Mouse (Mus musculus) stomach, embryonic 14.5 days (tissue): ENCODE measurements at regions not wholly inside any gene's neighbourhood (a gene's known extent, or its start where the extent isn't known, plus 50 kb on each side); places are given as distances from the start of the nearest gene placed in this dataset.

ENCODE experiments used
- ATAC-seq: fragments of 200-750 bp; cut with Nextera tagmentation; 2 replicates; pipeline ENCODE4 v1.8.0; 2017; ENCODE audit warnings: low read depth, moderate TSS enrichment; ENCODE audit not compliant: insufficient number of reproducible peaks, insufficient read depth, low FRiP score
- H3K27ac ChIP-seq: fragments of 300-500 bp; sonication (generic); 2 replicates; pipeline ENCODE4 v1.5.1; 2014; ENCODE audit warnings: mild to moderate bottlenecking, low read length, moderate library complexity, mixed read lengths
- H3K27me3 ChIP-seq: fragments of 300-500 bp; sonication (generic); 2 replicates; pipeline ENCODE4 v1.6.1; 2014; ENCODE audit warnings: low read length, control low read depth, mixed read lengths; ENCODE audit not compliant: control insufficient read depth, insufficient read depth
- H3K36me3 ChIP-seq: fragments of 300-500 bp; sonication (generic); 2 replicates; pipeline ENCODE4 v1.6.1; 2014; ENCODE audit warnings: mild to moderate bottlenecking, control low read depth, low read length, moderate library complexity, mixed read lengths; ENCODE audit not compliant: control insufficient read depth, insufficient read depth
- H3K4me1 ChIP-seq: fragments of 300-500 bp; sonication (generic); 2 replicates; pipeline ENCODE4 v1.6.1; 2014; ENCODE audit warnings: low read length, control low read depth, mixed read lengths; ENCODE audit not compliant: control insufficient read depth, insufficient read depth
- H3K4me2 ChIP-seq: fragments of 300-500 bp; sonication (generic); replicated peaks from 2 replicates; pipeline ENCODE4 v1.6.1; 2014; ENCODE audit warnings: low read depth, low read length, control low read depth
- H3K4me3 ChIP-seq: fragments of 300-500 bp; sonication (generic); 2 replicates; pipeline ENCODE4 v1.5.1; 2014; ENCODE audit warnings: low read depth, low read length, control low read depth
- H3K9ac ChIP-seq: fragments of 300-500 bp; sonication (generic); replicated peaks from 2 replicates; pipeline ENCODE4 v1.6.1; 2014; ENCODE audit warnings: low read depth, mild to moderate bottlenecking, control low read depth, low read length, moderate library complexity, mixed read lengths
- H3K9me3 ChIP-seq: fragments of 300-500 bp; sonication (generic); 2 replicates; pipeline ENCODE4 v1.6.1; 2016; ENCODE audit warnings: low read depth, low read length, control low read depth; ENCODE audit not compliant: control insufficient read depth
- WGBS: fragments of 180-500 bp; shearing (Covaris S2); extraction: QIAGEN DNeasy Blood & Tissue Kit; methylation state at CpG from one replicate; pipeline ENCODE4 v1.1.7; 2014; 5-methylcytosine and 5-hydroxymethylcytosine counted together

DNA sequence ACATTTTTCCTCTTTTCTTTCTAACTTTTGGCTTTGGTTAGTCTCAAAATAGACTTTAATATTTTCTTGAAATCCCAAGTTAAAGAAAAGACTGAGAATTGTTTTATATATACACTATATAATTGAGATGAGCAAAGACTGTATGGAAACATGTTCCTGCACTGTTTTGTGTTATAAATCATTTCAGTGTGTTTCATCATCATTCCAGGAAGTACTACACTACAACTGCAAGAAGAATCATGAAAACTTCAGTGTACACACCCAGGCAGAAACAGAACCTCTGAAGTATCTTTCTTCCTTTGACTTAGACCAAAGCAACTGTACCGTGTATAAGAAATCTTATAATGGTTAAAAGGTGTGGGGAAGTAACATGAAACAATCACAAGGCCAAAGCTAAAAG, 816.2 kb downstream of the Efna5 start:
- no peaks in the 10 kb centered on the region for H3K36me3 ChIP-seq
- H3K4me2 ChIP-seq, result no peak overlapping the region
- no peak for ATAC-seq
- H3K4me1 ChIP-seq, result no peaks in the 10 kb centered on the region
- H3K27me3 ChIP-seq, result no peaks in the 10 kb centered on the region
- H3K9me3 ChIP-seq, result no peaks in the 10 kb centered on the region
- no peak overlapping the region for H3K27ac ChIP-seq
- 78% methylated on average over 1 of the region's 1 CpGs for WGBS
- H3K4me3 ChIP-seq, result no peak overlapping the region
- H3K9ac ChIP-seq, result no peak overlapping the region

DNA sequence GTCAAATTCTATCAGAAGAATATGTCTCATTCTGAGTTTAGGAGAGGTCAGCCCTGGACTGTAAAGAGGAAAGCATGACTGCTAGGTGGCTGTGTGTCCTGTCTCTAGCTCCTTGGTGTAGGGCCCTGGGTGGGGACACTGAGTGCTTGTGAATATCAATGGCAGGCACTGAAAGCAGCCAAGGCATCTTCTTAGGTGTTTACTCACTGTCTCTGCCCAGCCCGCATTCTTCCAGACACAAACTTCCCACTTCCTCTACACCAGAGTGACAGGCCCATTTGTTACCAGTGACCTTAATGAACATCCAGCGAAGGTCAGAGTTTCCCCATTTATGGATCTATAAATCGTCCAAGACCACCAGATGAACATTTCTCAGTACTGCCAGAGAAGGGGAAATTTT, 823.1 kb downstream of the Efna5 start:
- Histone ChIP-seq H3K4me1 (no peaks in the 10 kb centered on the region), H3K36me3 (no peaks in the 10 kb centered on the region), H3K9ac (no peak overlapping the region), H3K4me3 (no peak overlapping the region), H3K9me3 (no peaks in the 10 kb centered on the region), H3K27ac (no peak overlapping the region), H3K27me3 (no peaks in the 10 kb centered on the region), H3K4me2 (no peak overlapping the region)
- ATAC-seq, result no peak
- 36% methylated on average over 3 of the region's 3 CpGs for WGBS

DNA sequence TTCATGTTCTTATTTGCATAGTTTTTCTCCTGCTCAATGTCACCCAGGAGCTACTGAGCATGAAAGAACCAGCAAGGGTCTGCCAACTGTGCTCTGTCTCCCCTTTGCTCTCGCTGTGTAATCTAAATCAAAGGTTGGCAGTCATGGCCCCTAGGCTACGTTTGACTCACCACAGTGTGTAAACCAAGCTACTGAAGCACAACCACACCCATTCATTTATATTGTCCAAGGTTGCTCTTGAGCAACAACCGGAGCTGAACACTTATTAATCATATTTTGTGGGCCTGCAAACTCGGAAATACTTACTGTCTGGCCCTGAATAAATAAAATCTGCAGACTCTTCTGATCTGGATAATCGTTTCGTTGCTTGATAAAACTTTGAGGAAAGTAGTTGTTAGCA, 826.3 kb downstream of the Efna5 start:
- H3K27ac ChIP-seq, result no peak overlapping the region
- ATAC-seq, result no peak
- no peaks in the 10 kb centered on the region for H3K36me3 ChIP-seq
- WGBS, result 48% methylated on average over 6 of the region's 6 CpGs
- no peak overlapping the region for H3K9ac ChIP-seq
- no peaks in the 10 kb centered on the region for H3K4me1 ChIP-seq
- H3K4me3 ChIP-seq, result no peak overlapping the region
- no peaks in the 10 kb centered on the region for H3K9me3 ChIP-seq
- no peak overlapping the region for H3K4me2 ChIP-seq
- no peaks in the 10 kb centered on the region for H3K27me3 ChIP-seq

DNA sequence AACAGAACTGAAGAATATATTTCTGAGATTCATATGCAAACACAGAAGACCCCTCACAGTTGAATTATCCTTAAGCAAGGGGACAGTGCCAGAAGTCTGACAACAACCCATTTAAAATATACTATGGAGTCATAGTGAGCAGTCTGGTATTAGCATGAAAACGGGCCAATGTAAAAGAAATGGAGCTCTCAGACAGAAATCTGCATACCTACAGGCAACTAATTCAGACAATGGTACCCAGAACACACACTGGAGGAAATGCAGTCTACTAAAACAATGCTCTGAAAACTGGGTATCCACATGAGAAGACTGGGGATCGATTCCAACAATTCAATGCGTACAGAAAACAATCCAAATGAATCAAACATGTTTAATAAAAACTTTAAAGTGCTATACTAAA, 832.1 kb downstream of the Efna5 start:
- Histone ChIP-seq H3K4me2 (no peak overlapping the region), H3K36me3 (no peaks in the 10 kb centered on the region), H3K27me3 (no peaks in the 10 kb centered on the region), H3K27ac (no peak overlapping the region), H3K9me3 (no peaks in the 10 kb centered on the region), H3K9ac (no peak overlapping the region), H3K4me3 (no peak overlapping the region), H3K4me1 (no peaks in the 10 kb centered on the region)
- no peak for ATAC-seq
- WGBS, result 82% methylated on average over 3 of the region's 3 CpGs

DNA sequence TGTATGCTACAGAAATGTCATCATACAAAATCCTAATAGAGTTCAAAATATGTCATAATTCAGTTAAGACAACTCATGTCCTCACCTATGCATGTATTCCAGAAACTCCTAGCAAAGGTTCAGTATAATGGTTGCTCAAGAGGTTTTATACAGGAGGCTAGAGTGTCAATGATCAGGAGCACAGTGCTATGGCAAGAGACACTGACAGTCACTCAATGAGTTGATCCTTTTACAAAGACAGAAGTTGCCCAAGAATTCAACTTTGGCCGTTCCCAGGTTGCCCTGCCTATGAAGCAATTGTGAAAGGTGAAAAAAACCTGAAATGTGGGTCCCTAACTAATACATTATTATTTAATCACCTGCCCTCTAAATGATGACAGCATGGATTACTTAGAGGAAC, 850.5 kb downstream of the Efna5 start:
- WGBS, result 77% methylated on average over 1 of the region's 1 CpGs
- no peak overlapping the region for H3K9ac ChIP-seq
- H3K27me3 ChIP-seq, result no peaks in the 10 kb centered on the region
- no peak overlapping the region for H3K4me3 ChIP-seq
- no peak for ATAC-seq
- H3K4me2 ChIP-seq, result no peak overlapping the region
- no peak overlapping the region for H3K27ac ChIP-seq
- H3K36me3 ChIP-seq, result no peaks in the 10 kb centered on the region
- H3K4me1 ChIP-seq, result no peaks in the 10 kb centered on the region
- no peaks in the 10 kb centered on the region for H3K9me3 ChIP-seq
